Comparison of ENCODE assay signal across 10 mouse cellular contexts in the genomic region with DNA sequence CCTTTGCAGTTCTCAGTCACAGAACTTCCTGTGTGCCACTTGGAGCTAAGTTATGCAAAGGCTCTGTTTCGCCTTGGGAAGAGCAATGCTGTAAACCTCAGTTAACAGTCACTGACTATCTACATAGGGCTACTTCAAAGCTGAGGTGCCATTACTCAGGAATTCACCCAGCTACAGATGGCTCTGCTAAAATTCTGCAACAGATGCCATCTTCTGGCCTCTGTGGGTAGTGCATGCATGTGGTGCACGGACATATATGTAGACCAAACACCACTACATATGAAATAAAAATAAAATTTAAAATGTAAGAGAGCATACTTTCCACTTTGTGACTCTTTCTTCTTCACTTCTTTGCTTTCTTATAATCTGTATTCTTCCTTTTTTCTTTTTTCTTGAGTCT. TPM values are rescaled to one million over a fixed set of nuclear protein-coding genes. Genes with fewer than 3 reads are reported as not detected.
DNase-seq lines count a peak whose midpoint lies in the region; ATAC-seq and TF ChIP-seq lines count a peak whose summit lies in the region.
"Had no signal": no experiment of that assay in that cellular context is flagged by ENCODE, and none has a peak within 500 bp of the region (broad histone marks: within the 10 kb centered on the region; RNA-seq: fewer than 3 reads in every experiment).

No protein-coding gene starts in this region.

- TF ChIP-seq RAD21 in MEL (IDR thresholded peaks at IDR 0.05; ENCODE audit: low read depth, low read length), result peak; percentile 61

- WGBS in heart, embryonic 12.5 days, result 25% methylated on average over 2 of the region's 2 CpGs
- 32% methylated on average over 2 of the region's 2 CpGs for WGBS in cerebellum, adult 2 months

- H3K27me3 ChIP-seq in heart, embryonic 12.5 days (replicated peaks), result no peaks in the 10 kb centered on the region
- H3K27me3 ChIP-seq in MEL (ENCODE audit: control insufficient read depth in 1 of 2, insufficient read depth in 2 of 2, low read length in 2 of 2), result peaks cover 0 to 1% of the 10 kb centered on the region in 2 experiments; a peak in 1 of 4 replicates
- no peaks in the 10 kb centered on the region for H3K27me3 ChIP-seq in cerebellum, adult 2 months (ENCODE audit: control insufficient read depth, insufficient read depth, low read length)
- H3K27me3 ChIP-seq: embryonic facial prominence, embryonic 12.5 days; midbrain, embryonic 12.5 days had no signal

- no peak overlapping the region for H3K9ac ChIP-seq in heart, embryonic 12.5 days
- H3K9ac ChIP-seq in MEL (ENCODE audit: control insufficient read depth, low read depth, low read length, poor library complexity, severe bottlenecking), result no peak overlapping the region
- H3K9ac ChIP-seq: embryonic facial prominence, embryonic 12.5 days; midbrain, embryonic 12.5 days had no signal

- H3K4me3 ChIP-seq in heart, embryonic 12.5 days, result no peak overlapping the region
- no peak overlapping the region for H3K4me3 ChIP-seq in MEL (ENCODE audit: control insufficient read depth in 1 of 2, insufficient read depth in 1 of 2, low read depth in 2 of 2, low read length in 2 of 2)
- H3K4me3 ChIP-seq in cerebellum, adult 2 months (replicated peaks; ENCODE audit: insufficient read depth, low read depth, low read length), result no peak overlapping the region
- H3K4me3 ChIP-seq: embryonic facial prominence, embryonic 12.5 days; midbrain, embryonic 12.5 days had no signal

- H3K79me2 ChIP-seq in MEL (ENCODE audit: control insufficient read depth, insufficient read depth, low read length, poor library complexity), result no peaks in the 10 kb centered on the region

- H3K4me2 ChIP-seq in heart, embryonic 12.5 days, result no peak overlapping the region
- H3K4me2 ChIP-seq: embryonic facial prominence, embryonic 12.5 days; midbrain, embryonic 12.5 days had no signal

- no peak for TF ChIP-seq POLR2A in MEL (IDR thresholded peaks at IDR 0.05; ENCODE audit: control insufficient read depth in 1 of 2, insufficient read depth in 1 of 2, low read depth in 1 of 2, low read length in 2 of 2, poor library complexity in 1 of 2)
- no peak for TF ChIP-seq POLR2A in cerebellum, adult 2 months (IDR thresholded peaks at IDR 0.05; ENCODE audit: borderline replicate concordance, insufficient read depth, low read length)

- H3K36me3 ChIP-seq in heart, embryonic 12.5 days, result no peaks in the 10 kb centered on the region
- no peaks in the 10 kb centered on the region for H3K36me3 ChIP-seq in MEL (ENCODE audit: control insufficient read depth in 1 of 2, insufficient read depth in 2 of 2, low read length in 2 of 2)
- H3K36me3 ChIP-seq: embryonic facial prominence, embryonic 12.5 days; midbrain, embryonic 12.5 days had no signal

- TF ChIP-seq EP300 in MEL (IDR thresholded peaks at IDR 0.05; ENCODE audit: low read depth in 1 of 2, low read length in 2 of 2), result no peak

- H3K9me3 ChIP-seq in heart, embryonic 12.5 days (replicated peaks), result no peaks in the 10 kb centered on the region
- H3K9me3 ChIP-seq in MEL (replicated peaks; ENCODE audit: insufficient read depth, low read length), result no peaks in the 10 kb centered on the region
- H3K9me3 ChIP-seq: embryonic facial prominence, embryonic 12.5 days; midbrain, embryonic 12.5 days had no signal

- TF ChIP-seq CTCF in MEL (IDR thresholded peaks at IDR 0.05 in 2 of 3, conservative IDR thresholded peaks at IDR 0.05 in 1 of 3; ENCODE audit: control insufficient read depth in 1 of 3, insufficient read depth in 1 of 3, low read depth in 2 of 3, low read length in 3 of 3, poor library complexity in 1 of 3, severe bottlenecking in 1 of 3), result peak; percentile 73 to 91 (median 74)
- peak; percentile 85 for TF ChIP-seq CTCF in cerebellum, adult 2 months (IDR thresholded peaks at IDR 0.05; ENCODE audit: borderline replicate concordance, insufficient read depth, low read depth, low read length)

- ATAC-seq in heart, embryonic 12.5 days (ENCODE audit: insufficient number of reproducible peaks, low FRiP score), result no peak
- peak; percentile 82 for ATAC-seq in megakaryocyte progenitor cell, adult 5-6 weeks (replicated peaks; ENCODE audit: poor library complexity)

- DNase-seq in heart, adult 8-10 months (ENCODE audit: low spot score), result peak; percentile 33
- DNase-seq in MEL (ENCODE audit: low read depth, low spot score), result peak; percentile 84
- peak; percentile 62 to 75 for DNase-seq in cerebellum, adult 2 months
- DNase-seq in gastrocnemius, postnatal 10 days, result peak; percentile 49
- DNase-seq in layer of hippocampus, adult 9-10 months (ENCODE audit: low spot score), result peak; percentile 38
- DNase-seq in spleen, postnatal 4 days (ENCODE audit: low spot score in 2 of 2), result peak; percentile 44 to 72

- no peak overlapping the region for H3K27ac ChIP-seq in heart, embryonic 12.5 days (ENCODE audit: poor library complexity, severe bottlenecking)
- no peak overlapping the region for H3K27ac ChIP-seq in MEL (ENCODE audit: control insufficient read depth, low read depth, low read length)
- no peak overlapping the region for H3K27ac ChIP-seq in cerebellum, adult 2 months (ENCODE audit: insufficient read depth, low read length)
- H3K27ac ChIP-seq: embryonic facial prominence, embryonic 12.5 days; midbrain, embryonic 12.5 days had no signal

- no peaks in the 10 kb centered on the region for H3K4me1 ChIP-seq in heart, embryonic 12.5 days (replicated peaks)
- H3K4me1 ChIP-seq in MEL (ENCODE audit: control insufficient read depth in 1 of 2, insufficient read depth in 2 of 2, low read length in 2 of 2), result no peaks in the 10 kb centered on the region
- H3K4me1 ChIP-seq in cerebellum, adult 2 months (ENCODE audit: control insufficient read depth, insufficient read depth, low read length), result no peaks in the 10 kb centered on the region
- H3K4me1 ChIP-seq: embryonic facial prominence, embryonic 12.5 days; midbrain, embryonic 12.5 days had no signal

TF ChIP-seq in MEL, 35 proteins besides CTCF, POLR2A, EP300 and RAD21:
- TF ChIP-seq ZNF384 (IDR thresholded peaks at IDR 0.05; ENCODE audit: low read depth, low read length), result 0 out of 2 replicates have a peak, but pooled peaks have one; percentile 31
- peak; percentile 62 for TF ChIP-seq ZC3H11A (IDR thresholded peaks at IDR 0.05; ENCODE audit: low read depth, low read length)
- TF ChIP-seq ZMIZ1 (IDR thresholded peaks at IDR 0.05; ENCODE audit: low read depth, low read length), result no peak
- TF ChIP-seq SMC3 (IDR thresholded peaks at IDR 0.05; ENCODE audit: low read depth, low read length), result peak; percentile 94

RNA-seq across cellular contexts. Expression of a gene that starts 15.2 kb away (rescaled TPM):
- not detected for total RNA-seq in heart, adult 8-10 months (2022)
- not detected in 2 replicates for polyA plus RNA-seq in heart, embryonic 12.5 days (2016; fragmentation: Nextera tagmentation; extraction: Ambion mirVana)
- not detected in 2 replicates for total RNA-seq in MEL (2012; rRNA removed)
- polyA plus RNA-seq in MEL (2012; ENCODE audit: insufficient read depth in 1 of 2, insufficient read length in 2 of 2, low read depth in 1 of 2, low replicate concordance in 2 of 2, missing spikeins in 1 of 2), result not detected
- 7.0 and 7.2 TPM in 2 replicates for polyA plus RNA-seq in cerebellum, adult 2 months (2012; rRNA removed)
- total RNA-seq in gastrocnemius, postnatal 10 days (2021), result under 1 TPM in 1 of 2 experiments, not detected in 1; 0.14 TPM
- not detected in 2 replicates for total RNA-seq in megakaryocyte progenitor cell, adult 5-6 weeks (2015)
- total RNA-seq in megakaryocyte progenitor cell, adult 5-6 weeks (2017), result not detected in 2 replicates
- polyA plus RNA-seq: embryonic facial prominence, embryonic 12.5 days; midbrain, embryonic 12.5 days had no signal

RNA-seq across cellular contexts. Expression of a gene that starts 22.5 kb away (rescaled TPM):
- not detected for total RNA-seq in heart, adult 8-10 months (2022)
- polyA plus RNA-seq in heart, embryonic 12.5 days (2016; fragmentation: Nextera tagmentation; extraction: Ambion mirVana), result not detected in 2 replicates
- not detected in 2 replicates for total RNA-seq in MEL (2012; rRNA removed)
- polyA plus RNA-seq in MEL (2012; ENCODE audit: insufficient read depth in 1 of 2, insufficient read length in 2 of 2, low read depth in 1 of 2, low replicate concordance in 2 of 2, missing spikeins in 1 of 2), result not detected
- polyA plus RNA-seq in cerebellum, adult 2 months (2012; rRNA removed), result 0.44 and 0.65 TPM in 2 replicates
- total RNA-seq in gastrocnemius, postnatal 10 days (2021), result not detected
- not detected in 2 replicates for total RNA-seq in megakaryocyte progenitor cell, adult 5-6 weeks (2015)
- total RNA-seq in megakaryocyte progenitor cell, adult 5-6 weeks (2017), result not detected in 2 replicates
- polyA plus RNA-seq: midbrain, embryonic 12.5 days had no signal

RNA-seq across cellular contexts. Expression of a gene that starts 30.2 kb away (rescaled TPM):
- total RNA-seq in heart, adult 8-10 months (2022), result not detected
- polyA plus RNA-seq in heart, embryonic 12.5 days (2016; fragmentation: Nextera tagmentation; extraction: Ambion mirVana), result not detected in 2 replicates
- not detected in 2 replicates for total RNA-seq in MEL (2012; rRNA removed)
- polyA plus RNA-seq in MEL (2012; ENCODE audit: insufficient read depth in 1 of 2, insufficient read length in 2 of 2, low read depth in 1 of 2, low replicate concordance in 2 of 2, missing spikeins in 1 of 2), result not detected
- 0.14 and 0.15 TPM in 2 replicates for polyA plus RNA-seq in cerebellum, adult 2 months (2012; rRNA removed)
- not detected for total RNA-seq in gastrocnemius, postnatal 10 days (2021)
- total RNA-seq in megakaryocyte progenitor cell, adult 5-6 weeks (2015), result not detected in 2 replicates
- total RNA-seq in megakaryocyte progenitor cell, adult 5-6 weeks (2017), result not detected in 2 replicates
- polyA plus RNA-seq: embryonic facial prominence, embryonic 12.5 days had no signal

RNA-seq across cellular contexts. Expression of a gene that starts 43.3 kb away (rescaled TPM):
- not detected for total RNA-seq in heart, adult 8-10 months (2022)
- polyA plus RNA-seq in heart, embryonic 12.5 days (2016; fragmentation: Nextera tagmentation; extraction: Ambion mirVana), result 0.12 TPM in 1 of 2 replicates, not detected in the other
- not detected in 2 replicates for total RNA-seq in MEL (2012; rRNA removed)
- not detected for polyA plus RNA-seq in MEL (2012; ENCODE audit: insufficient read depth in 1 of 2, insufficient read length in 2 of 2, low read depth in 1 of 2, low replicate concordance in 2 of 2, missing spikeins in 1 of 2)
- polyA plus RNA-seq in cerebellum, adult 2 months (2012; rRNA removed), result not detected in 2 replicates
- total RNA-seq in gastrocnemius, postnatal 10 days (2021), result not detected
- total RNA-seq in megakaryocyte progenitor cell, adult 5-6 weeks (2015), result not detected in 2 replicates
- not detected in 2 replicates for total RNA-seq in megakaryocyte progenitor cell, adult 5-6 weeks (2017)
- polyA plus RNA-seq: embryonic facial prominence, embryonic 12.5 days; midbrain, embryonic 12.5 days had no signal

Comparison
In these comparisons a context has a peak if more than half of its experiments do, and no peak if none do; other contexts are left out.
1. DNase-seq: peak in every context shown above with its lines; median percentile 84 in MEL; 68 in cerebellum, adult 2 months; 58 in spleen, postnatal 4 days; 49 in gastrocnemius, postnatal 10 days; 38 in layer of hippocampus, adult 9-10 months; 33 in heart, adult 8-10 months.